Mouse (Mus musculus) heart, embryonic 12.5 days (tissue): ENCODE data around the gene Gpnmb. TPM values are rescaled to one million over a fixed set of nuclear protein-coding genes. Genes with fewer than 3 reads are reported as not detected.

Experiments
- ATAC-seq: fragments of 200-750 bp; cut with Nextera tagmentation; 2 replicates; pipeline ENCODE4 v1.8.0; 2017; ENCODE audit warnings: moderate TSS enrichment, moderate library complexity; ENCODE audit not compliant: insufficient number of reproducible peaks, low FRiP score
- H3K27ac ChIP-seq: fragments of 300-500 bp; sonication (generic); 2 replicates; pipeline ENCODE4 v1.5.1; 2016; ENCODE audit warnings: mild to moderate bottlenecking, moderate library complexity; ENCODE audit not compliant: poor library complexity, severe bottlenecking
- H3K27me3 ChIP-seq: fragments of 300-500 bp; sonication (generic); replicated peaks from 2 replicates; pipeline ENCODE4 v1.6.1; 2016; ENCODE audit warnings: mild to moderate bottlenecking, moderate library complexity
- H3K36me3 ChIP-seq: fragments of 300-500 bp; sonication (generic); 2 replicates; pipeline ENCODE4 v1.6.1; 2016; ENCODE audit warnings: mild to moderate bottlenecking, moderate library complexity
- H3K4me1 ChIP-seq: fragments of 300-500 bp; sonication (generic); replicated peaks from 2 replicates; pipeline ENCODE4 v1.6.1; 2016; ENCODE audit warnings: mild to moderate bottlenecking
- H3K4me2 ChIP-seq: fragments of 300-500 bp; sonication (generic); 2 replicates; pipeline ENCODE4 v1.6.1; 2016; ENCODE audit warnings: mild to moderate bottlenecking, moderate library complexity
- H3K4me3 ChIP-seq: fragments of 300-500 bp; sonication (generic); 2 replicates; pipeline ENCODE4 v1.5.1; 2016; ENCODE audit warnings: mild to moderate bottlenecking
- H3K9ac ChIP-seq: fragments of 300-500 bp; sonication (generic); 2 replicates; pipeline ENCODE4 v1.6.1; 2016; ENCODE audit warnings: mild to moderate bottlenecking, moderate library complexity
- H3K9me3 ChIP-seq: fragments of 300-500 bp; sonication (generic); replicated peaks from 2 replicates; pipeline ENCODE4 v1.6.1; 2016; ENCODE audit warnings: mild to moderate bottlenecking, moderate library complexity
- WGBS: fragments of 180-500 bp; shearing (Covaris S2); methylation state at CpG from one replicate; pipeline ENCODE4 v1.1.7; 2016; 5-methylcytosine and 5-hydroxymethylcytosine counted together
- polyA plus RNA-seq: library from polyadenylated mRNA; unstranded; fragments of >200 nt; fragmentation: Nextera tagmentation; extraction: Ambion mirVana; gene quantifications from 2 replicates; pipeline ENCODE4 v1.2.1, GENCODE M21; 2016

Gene Gpnmb
- polyA plus RNA-seq, 1 experiment from 2014 or later = 0.49 TPM

- WGBS = 60% methylated on average over 4 of the region's 4 CpGs
- Histone ChIP-seq H3K36me3 (no peaks in the 10 kb centered on the region), H3K4me2 (no peak overlapping the region), H3K9me3 (0 out of 2 replicates have a peak, but pooled peaks cover 5% of the 10 kb centered on the region), H3K4me3 (no peak overlapping the region), H3K4me1 (peaks cover 8% of the 10 kb centered on the region), H3K27me3 (no peaks in the 10 kb centered on the region; the same call in 1 of the 2 replicates), H3K27ac (no peak overlapping the region), H3K9ac (no peak overlapping the region)
- ATAC-seq = no peak
These were observed 23.3 kb upstream of the Gpnmb start for GRCm38 (mm10) chr6:49013023-49013422.

DNA sequence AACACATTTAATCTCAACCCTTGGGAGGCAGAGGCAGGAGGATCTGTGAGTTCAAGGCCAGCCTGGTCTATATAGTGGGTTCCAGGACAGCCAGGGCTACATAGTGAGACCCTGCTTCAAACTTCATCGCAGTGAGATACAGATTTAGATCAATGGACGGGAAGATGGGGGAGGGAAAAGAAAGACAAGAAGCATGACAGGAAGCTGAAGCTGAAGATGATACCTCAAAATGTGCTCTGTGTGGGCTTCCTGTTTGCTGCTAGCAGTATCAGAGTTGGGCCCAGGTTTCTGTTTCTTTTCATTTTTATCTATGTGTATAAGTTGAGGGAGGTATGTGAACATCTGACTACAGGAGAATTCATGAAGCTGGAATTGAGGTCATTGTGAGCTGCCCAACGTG is 22.9 kb upstream of the Gpnmb start:
- 79% methylated on average over 3 of the region's 3 CpGs for WGBS
- ATAC-seq = no peak
- H3K9ac ChIP-seq = no peak overlapping the region

DNA sequence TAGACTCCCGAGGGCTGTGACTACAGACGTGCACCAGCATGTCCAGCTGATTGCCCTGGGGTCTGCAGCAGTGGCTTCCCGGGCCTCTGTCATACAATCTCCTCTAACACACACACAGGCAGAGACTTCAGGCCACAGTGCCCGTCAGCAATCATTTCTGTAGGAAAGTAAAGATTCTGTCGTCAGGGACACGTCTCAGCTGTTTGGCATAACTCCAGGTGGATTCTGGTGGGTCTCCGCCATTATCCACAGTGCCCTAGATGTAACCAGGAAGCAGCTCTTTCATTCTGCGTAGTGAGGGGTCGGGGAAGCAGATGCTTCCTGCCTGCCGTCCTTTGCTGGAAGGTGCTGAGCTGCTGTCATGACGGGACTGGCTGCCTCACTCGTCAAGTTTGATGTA is 19.2 kb upstream of the Gpnmb start:
- Histone ChIP-seq H3K36me3 (no peaks in the 10 kb centered on the region), H3K9me3 (no peaks in the 10 kb centered on the region), H3K27ac (no peak overlapping the region), H3K4me2 (no peak overlapping the region), H3K4me1 (0 out of 2 replicates have a peak, but pooled peaks cover 6% of the 10 kb centered on the region), H3K4me3 (no peak overlapping the region), H3K9ac (no peak overlapping the region), H3K27me3 (no peaks in the 10 kb centered on the region)
- ATAC-seq = no peak
- WGBS = 53% methylated on average over 12 of the region's 12 CpGs

More for the DNA sequence above, 22.9 kb upstream of the Gpnmb start:
- Histone ChIP-seq H3K27me3 (no peaks in the 10 kb centered on the region; the same call in 1 of the 2 replicates), H3K4me3 (no peak overlapping the region), H3K4me1 (peaks cover 5% of the 10 kb centered on the region), H3K4me2 (no peak overlapping the region), H3K36me3 (no peaks in the 10 kb centered on the region), H3K9me3 (0 out of 2 replicates have a peak, but pooled peaks cover 5% of the 10 kb centered on the region), H3K27ac (no peak overlapping the region)

- Histone ChIP-seq H3K4me3 (no peak overlapping the region), H3K9me3 (no peaks in the 10 kb centered on the region), H3K27me3 (no peaks in the 10 kb centered on the region), H3K27ac (no peak overlapping the region), H3K36me3 (no peaks in the 10 kb centered on the region), H3K9ac (no peak overlapping the region), H3K4me1 (0 out of 2 replicates have a peak, but pooled peaks cover 6% of the 10 kb centered on the region), H3K4me2 (no peak overlapping the region)
- no peak for ATAC-seq
- WGBS = 91% methylated on average over 1 of the region's 1 CpGs
These were observed 17.0 kb upstream of the Gpnmb start for GRCm38 (mm10) chr6:49019341-49019740.

GRCm38 (mm10) chr6:49021141-49022012 is 15.0 kb upstream of the Gpnmb start:
- Histone ChIP-seq H3K4me3 (no peak overlapping the region), H3K27ac (no peak overlapping the region), H3K4me1 (0 out of 2 replicates have a peak, but pooled peaks cover 6% of the 10 kb centered on the region), H3K27me3 (no peaks in the 10 kb centered on the region), H3K4me2 (no peak overlapping the region), H3K36me3 (no peaks in the 10 kb centered on the region), H3K9me3 (no peaks in the 10 kb centered on the region), H3K9ac (no peak overlapping the region)
- 75% methylated on average over 14 of the region's 14 CpGs for whole genome bisulfite sequencing
- no peak for ATAC-seq

DNA sequence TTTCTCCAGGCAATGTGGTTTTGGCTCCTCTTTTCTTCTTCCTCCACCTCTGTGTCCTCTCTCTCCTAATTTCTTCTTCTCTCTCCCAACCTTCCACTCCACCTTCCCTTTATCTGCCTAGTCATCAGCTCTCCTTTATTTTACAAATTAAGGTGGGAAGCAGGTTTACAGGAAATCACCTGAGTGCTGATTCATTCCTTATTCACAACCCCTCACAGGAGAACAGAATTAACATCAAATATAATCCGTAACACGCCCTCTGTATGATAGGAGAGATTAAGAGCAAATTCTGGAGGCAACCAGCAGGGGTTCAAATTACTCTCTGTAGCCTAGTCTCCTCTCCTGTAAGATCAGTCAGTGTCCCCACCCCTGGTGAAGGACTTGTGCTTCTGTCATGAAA is 14.0 kb upstream of the Gpnmb start:
- WGBS = 85% methylated on average over 2 of the region's 2 CpGs
- H3K9me3 ChIP-seq = no peaks in the 10 kb centered on the region
- no peak overlapping the region for H3K9ac ChIP-seq
- no peak for ATAC-seq
- H3K36me3 ChIP-seq = no peaks in the 10 kb centered on the region
- H3K27ac ChIP-seq = no peak overlapping the region
- no peaks in the 10 kb centered on the region for H3K27me3 ChIP-seq
- H3K4me2 ChIP-seq = no peak overlapping the region
- H3K4me1 ChIP-seq = 0 out of 2 replicates have a peak, but pooled peaks cover 6% of the 10 kb centered on the region
- no peak overlapping the region for H3K4me3 ChIP-seq

GRCm38 (mm10) chr6:49023315-49023714 is 13.0 kb upstream of the Gpnmb start:
- no peak overlapping the region for H3K27ac ChIP-seq
- H3K4me2 ChIP-seq = no peak overlapping the region
- H3K27me3 ChIP-seq = no peaks in the 10 kb centered on the region
- no peak overlapping the region for H3K4me3 ChIP-seq
- 0 out of 2 replicates have a peak, but pooled peaks cover 6% of the 10 kb centered on the region for H3K4me1 ChIP-seq
- H3K9me3 ChIP-seq = no peaks in the 10 kb centered on the region
- no peak for ATAC-seq
- 78% methylated on average over 10 of the region's 10 CpGs for WGBS
- H3K9ac ChIP-seq = no peak overlapping the region
- H3K36me3 ChIP-seq = no peaks in the 10 kb centered on the region

- Histone ChIP-seq H3K27ac (no peak overlapping the region), H3K4me2 (no peak overlapping the region), H3K4me3 (no peak overlapping the region), H3K9ac (no peak overlapping the region), H3K9me3 (no peaks in the 10 kb centered on the region), H3K27me3 (no peaks in the 10 kb centered on the region), H3K36me3 (no peaks in the 10 kb centered on the region), H3K4me1 (0 out of 2 replicates have a peak, but pooled peaks cover 6% of the 10 kb centered on the region)
- 81% methylated on average over 7 of the region's 7 CpGs for WGBS
- no peak for ATAC-seq
These were observed 11.1 kb upstream of the Gpnmb start for GRCm38 (mm10) chr6:49025290-49025689.

GRCm38 (mm10) chr6:49026496-49026895 is 9.8 kb upstream of the Gpnmb start:
- no peak overlapping the region for H3K27ac ChIP-seq
- no peak overlapping the region for H3K4me2 ChIP-seq
- no peaks in the 10 kb centered on the region for H3K36me3 ChIP-seq
- H3K4me3 ChIP-seq = no peak overlapping the region
- H3K9ac ChIP-seq = no peak overlapping the region
- H3K9me3 ChIP-seq = no peaks in the 10 kb centered on the region
- ATAC-seq = no peak
- no peaks in the 10 kb centered on the region for H3K4me1 ChIP-seq
- 82% methylated on average over 5 of the region's 5 CpGs for WGBS
- H3K27me3 ChIP-seq = no peaks in the 10 kb centered on the region

DNA sequence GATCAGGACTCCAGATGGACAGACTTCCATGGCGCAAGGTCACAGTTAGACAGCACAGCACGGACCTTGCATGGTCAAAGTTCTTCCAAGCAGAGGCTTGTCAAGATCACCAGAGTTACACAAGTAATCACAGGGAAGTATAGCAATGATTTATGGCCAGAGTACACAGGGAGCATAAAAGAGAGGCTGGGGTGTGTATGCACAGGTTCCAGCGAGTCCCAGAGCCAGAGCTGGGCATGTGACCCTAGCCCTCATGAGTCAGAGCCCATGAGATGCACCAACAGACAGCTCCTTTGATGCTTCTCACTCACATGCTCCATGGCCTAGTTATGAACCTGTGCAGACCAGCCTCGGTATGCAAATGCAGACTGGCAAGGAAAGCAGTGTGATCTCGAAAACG is 8.3 kb upstream of the Gpnmb start:
- Histone ChIP-seq H3K4me3 (no peak overlapping the region), H3K9me3 (no peaks in the 10 kb centered on the region), H3K36me3 (no peaks in the 10 kb centered on the region), H3K27me3 (0 out of 2 replicates have a peak, but pooled peaks cover 7% of the 10 kb centered on the region), H3K4me1 (no peaks in the 10 kb centered on the region), H3K4me2 (no peak overlapping the region), H3K9ac (no peak overlapping the region), H3K27ac (no peak overlapping the region)
- no peak for ATAC-seq
- 79% methylated on average over 6 of the region's 6 CpGs for WGBS

GRCm38 (mm10) chr6:49028708-49029107 is 7.6 kb upstream of the Gpnmb start:
- Histone ChIP-seq H3K27ac (no peak overlapping the region), H3K4me1 (no peaks in the 10 kb centered on the region), H3K9me3 (no peaks in the 10 kb centered on the region), H3K4me2 (no peak overlapping the region), H3K27me3 (0 out of 2 replicates have a peak, but pooled peaks cover 7% of the 10 kb centered on the region), H3K4me3 (no peak overlapping the region), H3K36me3 (no peaks in the 10 kb centered on the region), H3K9ac (no peak overlapping the region)
- WGBS = 75% methylated on average over 3 of the region's 3 CpGs
- ATAC-seq = no peak
